Mouse (Mus musculus) yolk sac, embryonic 10.5 days (tissue): Measurements from ENCODE around the gene A1cf.

Source experiments
- DNase-seq: peaks from one replicate; pipeline ENCODE4 v3.0.0-alpha.2; 2017; ENCODE audit warnings: low spot score

A1cf gene

GRCm38 (mm10) chr19:31953799-31954198 lies 85.2 kb downstream of the A1cf start:
- DNase-seq = no peak

- no peak for DNase-seq
Observed at GRCm38 (mm10) chr19:31954267-31954666, 85.7 kb downstream of the A1cf start.

- DNase-seq = no peak
Observed at GRCm38 (mm10) chr19:31954696-31955095, 86.1 kb downstream of the A1cf start.

- no peak for DNase-seq
Observed at GRCm38 (mm10) chr19:31956359-31956758, 87.8 kb downstream of the A1cf start.

- no peak for DNase-seq
Observed at GRCm38 (mm10) chr19:31960434-31960833, 91.9 kb downstream of the A1cf start.

GRCm38 (mm10) chr19:31963147-31963546 lies 94.6 kb downstream of the A1cf start:
- DNase-seq = no peak

GRCm38 (mm10) chr19:31967933-31968532 lies 99.5 kb downstream of the A1cf start:
- DNase-seq = no peak

- DNase-seq = no peak
Observed at GRCm38 (mm10) chr19:31971405-31971804, 102.8 kb downstream of the A1cf start.

- peak; percentile 43 for DNase-seq
Observed at GRCm38 (mm10) chr19:31971998-31972397, 103.4 kb downstream of the A1cf start.

GRCm38 (mm10) chr19:31975882-31976281 lies 107.3 kb downstream of the A1cf start:
- no peak for DNase-seq

GRCm38 (mm10) chr19:31991057-31991456 lies 122.5 kb downstream of the A1cf start:
- DNase-seq = no peak

GRCm38 (mm10) chr19:31996916-31997315 lies 128.4 kb downstream of the A1cf start:
- DNase-seq = no peak
